Mouse (Mus musculus) retina, adult 2 months (tissue): Measurements from ENCODE around the gene Gm45062.

ENCODE experiments used
- DNase-seq: peaks from one replicate; pipeline ENCODE4 v3.0.0-alpha.2; 2012; ENCODE audit warnings: low read depth, low spot score

Gene Gm45062

DNA sequence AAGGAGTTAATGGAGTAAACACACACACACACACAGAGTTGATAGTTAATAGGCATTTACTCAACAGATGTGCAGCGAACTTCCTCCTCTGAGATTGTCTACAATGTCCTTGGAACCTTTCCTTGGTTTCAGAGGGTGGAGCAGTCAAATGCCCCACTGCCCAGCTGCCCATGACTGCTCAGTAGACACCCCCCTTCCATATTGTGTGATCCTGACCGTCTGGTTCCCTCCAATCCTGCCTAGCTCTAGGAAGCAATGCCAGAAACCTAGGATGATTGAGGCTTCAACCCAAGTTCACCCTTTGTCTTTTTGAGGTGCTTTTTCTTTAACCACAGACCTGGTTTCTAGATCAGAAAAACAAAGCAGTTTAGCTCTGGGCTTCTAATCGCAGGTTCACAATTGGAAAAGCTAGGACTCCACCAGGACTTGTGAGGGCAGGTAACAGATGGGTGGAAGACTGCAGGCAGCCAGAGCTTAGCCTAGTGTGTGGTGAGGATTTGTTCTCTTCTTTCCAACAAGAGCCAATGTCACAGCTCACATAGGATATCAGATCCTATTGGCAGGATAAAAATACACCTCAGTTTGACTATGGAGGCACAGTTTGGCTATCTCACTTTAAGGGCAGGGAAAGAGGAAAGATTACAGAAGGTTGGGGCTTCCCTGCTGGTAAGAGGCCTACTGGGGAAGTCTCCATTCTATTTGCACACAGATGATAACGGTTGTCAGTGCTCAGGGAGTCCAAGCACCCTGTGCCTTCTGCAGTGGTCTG is 360.5 kb downstream of the Gm45062 start:
- DNase-seq: no peak

DNA sequence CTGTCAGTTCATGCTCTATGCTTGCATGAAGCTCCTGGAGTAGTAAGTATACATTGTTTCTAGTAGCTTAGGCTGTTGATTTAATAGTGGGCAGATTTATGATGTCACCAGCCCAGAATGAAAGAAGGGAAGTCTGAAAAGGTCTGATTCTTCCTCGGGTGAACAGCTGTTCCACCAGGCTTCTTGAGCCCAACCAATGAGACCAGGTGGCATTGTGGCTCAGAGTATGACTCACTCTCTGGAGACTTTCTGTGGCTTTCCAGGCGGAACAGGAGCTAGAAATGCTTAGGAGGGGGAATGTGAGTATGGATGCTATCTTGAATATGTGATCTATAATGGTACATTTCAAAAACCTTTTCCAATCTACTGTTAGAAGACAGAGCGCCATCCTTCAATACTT is 363.8 kb downstream of the Gm45062 start:
- DNase-seq: no peak

DNA sequence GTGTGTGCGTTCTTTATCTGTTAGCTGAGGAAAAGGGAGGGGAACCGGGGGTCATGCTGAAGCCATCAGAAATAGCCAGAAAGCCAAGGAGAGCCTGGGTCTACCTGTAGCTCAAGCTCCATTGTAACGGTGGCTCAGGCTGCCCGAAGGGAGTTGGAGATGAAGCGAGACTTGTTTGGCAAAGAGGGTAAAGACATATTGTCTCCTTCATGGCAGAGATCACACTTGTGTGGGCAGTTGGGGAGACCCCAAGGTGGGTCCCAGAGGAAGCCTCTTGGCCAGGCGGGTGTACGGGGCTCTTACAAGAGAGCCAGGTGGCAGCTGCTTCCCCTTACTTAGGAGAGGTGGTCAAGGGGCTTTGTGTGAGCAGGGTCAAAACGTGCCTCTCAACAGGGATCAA is 369.0 kb downstream of the Gm45062 start:
- DNase-seq: no peak

GRCm38 (mm10) chr6:8628715-8629267 is 369.5 kb downstream of the Gm45062 start:
- DNase-seq: no peak

DNA sequence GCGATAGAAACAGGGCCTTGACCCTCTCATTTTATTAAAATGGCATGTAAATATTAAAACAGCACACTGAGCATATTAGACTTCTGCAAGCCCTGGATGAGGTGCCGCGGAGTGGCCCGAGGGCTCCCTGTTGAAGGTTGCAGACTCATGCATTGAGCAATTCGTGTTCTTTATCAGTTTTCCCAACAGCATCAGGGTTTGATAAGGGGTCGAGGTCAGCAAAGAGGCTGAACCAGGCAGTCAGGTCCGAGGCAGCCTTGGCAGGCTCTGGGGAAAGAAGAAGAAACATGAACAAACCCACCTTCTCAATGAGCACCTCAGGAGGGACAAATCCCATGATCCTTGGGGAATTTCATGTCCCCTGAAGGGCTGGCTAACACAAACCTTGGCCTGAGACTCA is 371.3 kb downstream of the Gm45062 start:
- no peak for DNase-seq

- no peak for DNase-seq
These were observed 372.1 kb downstream of the Gm45062 start for GRCm38 (mm10) chr6:8631362-8631761.

GRCm38 (mm10) chr6:8631986-8632632 is 372.9 kb downstream of the Gm45062 start:
- DNase-seq: no peak

DNA sequence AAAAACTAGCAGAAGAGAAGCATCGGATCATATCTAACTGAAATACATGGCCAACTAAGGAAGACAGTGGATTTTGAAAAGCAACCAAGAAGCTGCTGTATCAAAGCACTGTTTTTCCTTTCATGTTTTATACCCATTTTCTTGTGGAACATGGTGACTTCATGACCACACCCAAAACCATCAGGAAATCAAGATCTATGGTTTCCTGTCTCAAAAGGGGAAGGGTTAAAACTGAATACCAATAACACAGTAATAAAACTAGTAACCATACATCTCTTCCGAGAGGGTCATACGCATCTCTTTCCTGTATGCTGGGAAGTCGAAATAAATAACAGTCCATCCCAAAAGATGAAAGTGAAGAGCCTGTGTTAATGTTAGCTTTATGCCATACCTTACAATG is 373.5 kb downstream of the Gm45062 start:
- DNase-seq: no peak

GRCm38 (mm10) chr6:8638122-8638521 is 378.9 kb downstream of the Gm45062 start:
- DNase-seq: no peak

DNA sequence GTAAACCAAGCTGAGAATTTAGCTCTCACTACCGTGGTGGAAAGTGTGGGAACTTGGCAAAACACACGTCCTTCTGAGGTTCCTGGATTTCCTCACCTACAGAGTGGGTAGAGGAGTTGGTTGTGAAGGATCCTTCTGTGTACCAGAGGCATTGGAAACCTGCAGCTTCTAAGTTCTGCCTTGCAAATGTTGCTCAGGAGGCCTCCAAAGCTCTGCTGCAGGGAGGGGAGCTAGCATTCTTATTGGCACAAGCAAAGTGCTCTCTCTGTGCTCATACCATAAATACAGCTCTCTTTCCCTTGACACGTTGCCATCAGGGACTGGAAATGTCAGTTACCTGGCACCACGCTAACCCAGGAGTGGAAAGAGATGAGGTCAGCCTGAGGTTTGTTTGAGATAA is 379.6 kb downstream of the Gm45062 start:
- no peak for DNase-seq

DNA sequence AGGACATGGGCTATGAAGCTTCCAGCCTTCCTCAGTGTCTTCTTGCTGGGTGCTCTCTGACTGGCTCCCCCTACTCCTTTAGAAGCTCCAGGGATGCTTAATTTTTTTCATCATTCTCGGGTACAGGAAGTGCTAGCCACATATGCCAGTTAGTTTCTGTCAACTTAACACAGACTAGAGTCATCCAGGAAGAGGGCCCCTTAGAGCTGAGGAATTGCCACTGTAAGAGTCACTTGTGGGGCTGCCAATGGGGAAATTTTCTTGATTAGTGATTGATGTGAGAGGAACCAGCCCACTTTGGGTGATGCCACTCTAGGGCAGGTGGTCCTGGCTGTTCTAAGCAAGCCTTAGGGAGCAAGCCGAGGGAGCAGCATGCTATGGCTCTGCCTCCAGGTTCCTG is 380.3 kb downstream of the Gm45062 start:
- no peak for DNase-seq

GRCm38 (mm10) chr6:8640863-8641262 is 381.6 kb downstream of the Gm45062 start:
- no peak for DNase-seq

GRCm38 (mm10) chr6:8644703-8645102 is 385.5 kb downstream of the Gm45062 start:
- DNase-seq: no peak

GRCm38 (mm10) chr6:8645708-8646107 is 386.5 kb downstream of the Gm45062 start:
- no peak for DNase-seq
